Mouse (Mus musculus) bone marrow, adult 2 months (tissue): Measurements from ENCODE around the gene Slc38a3.

Source experiments
- CTCF ChIP-seq: fragments of 200-500 bp; IDR thresholded peaks from 2 replicates; pipeline ENCODE4 v1.5.1; 2011; ENCODE audit warnings: low read length, control low read depth; ENCODE audit not compliant: control insufficient read depth, insufficient read depth
- POLR2A ChIP-seq: fragments of 200-500 bp; IDR thresholded peaks from 2 replicates; pipeline ENCODE4 v1.6.1; 2011; ENCODE audit warnings: low read depth, mild to moderate bottlenecking, control low read depth, low read length, borderline replicate concordance; ENCODE audit not compliant: control insufficient read depth

GRCm38 (mm10) chr9:107703337-107704122 is 34.2 kb upstream of the Slc38a3 start:
- TF ChIP-seq CTCF: no peak
- no peak for TF ChIP-seq POLR2A
